Mouse (Mus musculus): Measurements from ENCODE around the gene Pheta1.
A peak's percentile ranks its signal among the peaks of the same experiment; 100 is the strongest.
"Not testable (repeated sequence)": the region's sequence is repeated elsewhere in the genome, so short reads cannot be mapped to it uniquely, and the experiment has no call there.

Pheta1 gene

DNA sequence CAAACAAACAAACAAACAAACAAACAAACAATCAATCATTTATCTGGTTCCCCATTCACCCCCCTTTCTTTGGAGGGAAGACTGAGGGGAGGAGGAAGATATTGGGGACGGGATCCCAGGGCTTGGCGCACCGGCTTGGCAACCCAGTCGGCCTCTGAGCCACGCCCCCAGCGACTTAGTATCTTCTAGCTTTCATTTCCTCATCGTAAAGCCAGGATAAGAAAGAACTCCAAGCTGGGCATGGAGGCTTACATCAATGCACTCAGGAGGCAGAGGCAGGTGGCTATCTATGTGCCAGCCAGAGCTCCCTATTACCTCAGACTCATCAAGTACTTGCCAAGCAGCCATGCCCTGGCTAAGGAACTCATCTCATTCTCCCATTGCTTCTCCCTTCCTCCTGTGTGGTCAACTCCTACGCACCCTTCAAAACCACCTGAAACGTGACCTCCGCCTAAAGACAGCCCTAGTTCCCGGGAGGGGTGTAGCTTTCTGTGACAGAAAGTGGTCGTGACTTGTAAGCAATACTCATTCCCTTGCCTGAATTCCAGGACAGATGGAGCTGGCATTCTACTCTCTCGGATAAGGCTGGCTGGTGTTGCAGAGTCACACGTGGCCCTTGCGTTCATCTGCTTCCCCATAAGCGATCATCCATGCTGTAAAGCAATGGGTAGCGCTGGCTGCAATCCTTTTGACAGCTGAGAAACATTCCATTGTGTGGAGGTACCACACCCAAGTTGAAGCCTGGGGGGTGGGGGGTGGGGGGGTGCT lies 5.5 kb upstream of the Pheta1 start:
- no peak for DNase-seq (ENCODE audit: low read depth)

DNA sequence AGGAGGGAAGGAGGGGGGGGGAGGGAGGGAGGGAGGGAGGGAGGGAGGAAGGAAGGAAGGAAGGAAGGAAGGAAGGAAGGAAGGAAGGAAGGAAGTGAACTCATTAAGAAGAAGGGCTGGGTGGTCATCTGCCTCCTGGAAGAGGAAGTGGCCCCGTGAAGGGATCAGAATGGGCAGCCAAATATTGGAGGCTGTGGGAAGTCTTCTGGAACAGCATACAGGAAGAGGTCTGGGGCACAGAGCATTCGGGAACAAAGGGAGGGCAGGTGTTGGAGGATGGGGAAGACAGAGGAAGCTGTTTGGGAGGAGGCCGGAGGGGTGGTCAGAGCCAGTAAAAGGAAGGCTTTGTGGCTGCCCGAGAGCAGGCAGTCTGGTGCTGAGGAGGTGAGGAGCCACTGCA lies 3.4 kb upstream of the Pheta1 start:
- no peak for DNase-seq (ENCODE audit: low read depth)

DNA sequence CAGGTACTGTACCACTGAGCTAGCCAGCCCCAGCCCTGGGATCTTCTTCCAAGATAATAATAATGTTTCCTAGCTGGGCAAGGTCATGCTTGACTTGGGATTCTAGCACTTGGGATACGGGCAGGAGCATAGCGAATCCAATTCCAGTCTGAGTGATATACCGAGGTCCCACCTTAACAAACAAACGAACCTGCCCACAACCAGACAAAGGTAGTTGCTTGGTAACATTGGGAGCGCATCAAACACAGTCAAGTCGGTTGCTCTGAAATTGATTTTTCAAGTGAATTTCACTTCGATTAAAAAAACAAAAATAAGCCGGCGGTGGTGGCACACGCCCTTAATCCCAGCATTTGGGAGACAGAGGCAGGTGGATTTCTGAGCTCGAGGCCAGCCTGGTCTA lies 2.5 kb upstream of the Pheta1 start:
- DNase-seq (ENCODE audit: low read depth), result no peak

DNA sequence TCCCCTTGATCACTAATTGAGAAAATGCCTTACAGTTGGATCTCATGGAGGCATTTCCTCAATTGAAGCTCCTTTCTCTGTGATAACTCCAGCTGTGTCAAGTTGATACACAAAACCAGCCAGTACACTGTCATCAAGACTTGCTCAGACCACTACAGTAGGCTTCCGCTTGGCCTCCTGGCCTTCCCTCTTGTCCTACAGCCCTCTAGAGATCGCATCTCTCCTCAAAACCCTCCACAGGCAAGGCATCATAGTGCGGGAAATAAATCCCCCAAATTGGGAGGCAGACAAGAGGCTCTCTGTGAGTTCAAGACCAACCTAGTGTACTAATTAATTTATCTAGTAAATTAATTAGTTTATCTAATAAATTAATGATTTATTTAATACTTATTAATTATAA lies 1.5 kb upstream of the Pheta1 start:
- not testable (repeated sequence) for DNase-seq (ENCODE audit: low read depth)

DNA sequence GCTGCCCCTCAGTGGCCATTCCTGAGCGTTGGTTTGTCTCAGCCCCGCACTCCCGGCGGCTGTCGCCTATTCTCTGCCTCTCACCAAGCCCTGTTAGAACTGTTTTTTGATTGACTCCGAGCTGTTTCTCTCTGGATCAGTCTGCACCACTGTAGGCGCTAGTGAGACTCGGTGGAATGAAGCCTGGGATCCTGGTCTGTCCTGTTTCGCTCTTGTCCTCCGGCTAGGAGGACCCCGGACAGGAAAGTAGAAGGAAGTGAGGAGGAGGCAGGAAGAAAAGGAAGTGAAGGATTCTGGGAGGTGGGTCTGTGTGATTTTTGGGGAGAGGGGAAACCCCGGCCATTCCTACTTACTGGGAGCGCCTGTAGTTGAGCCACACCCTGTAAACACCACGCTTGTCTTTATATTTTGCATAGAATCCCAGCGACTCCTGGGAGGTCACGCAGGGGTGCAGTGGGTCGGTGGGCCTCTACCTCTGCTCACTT lies 707 bp upstream of the Pheta1 start:
- peak; percentile 72 for DNase-seq (ENCODE audit: low read depth)

DNA sequence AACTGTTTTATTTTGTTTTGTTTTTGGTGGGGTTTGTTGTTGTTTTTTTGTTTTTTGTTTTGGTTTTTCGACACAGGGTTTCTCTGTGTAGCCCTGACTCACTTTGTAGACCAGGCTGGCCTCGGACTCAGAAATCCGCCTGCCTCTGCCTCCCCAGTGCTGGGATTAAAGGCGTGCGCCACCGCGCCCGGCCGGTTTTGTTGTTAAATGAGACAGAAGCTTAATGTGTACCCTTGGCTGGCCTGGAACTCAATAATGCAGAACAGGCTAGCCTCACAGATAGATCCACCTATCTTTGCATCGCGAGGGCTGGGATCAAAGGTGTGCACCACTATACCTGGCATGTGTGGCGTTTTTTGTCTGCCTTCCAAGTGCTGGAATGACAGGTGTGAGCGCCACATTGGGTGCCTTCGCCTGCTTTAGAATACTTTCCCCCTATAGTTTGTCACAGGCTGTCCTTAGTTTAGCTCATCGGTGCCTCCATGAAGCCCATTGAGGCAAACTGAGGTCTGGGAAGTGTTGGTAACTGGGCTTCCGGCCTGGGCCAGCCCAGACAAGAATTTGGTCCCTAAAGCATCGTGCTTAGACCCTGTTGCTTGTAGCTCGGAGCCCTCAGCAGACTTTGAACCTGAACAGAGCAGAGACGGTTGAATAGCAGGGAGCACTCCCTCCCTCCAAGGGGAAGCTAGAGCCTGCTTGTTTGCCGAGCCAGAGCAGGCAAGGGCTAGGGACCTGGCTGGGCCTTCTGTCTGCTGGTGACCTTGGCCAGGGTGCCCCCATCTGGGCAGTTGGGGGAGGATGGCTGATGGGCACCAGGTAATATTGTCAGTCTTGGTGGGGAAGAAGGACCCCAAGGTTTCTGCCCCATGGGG lies 930 bp downstream of the Pheta1 start:
- DNase-seq (ENCODE audit: low read depth), result peak; percentile 20

DNA sequence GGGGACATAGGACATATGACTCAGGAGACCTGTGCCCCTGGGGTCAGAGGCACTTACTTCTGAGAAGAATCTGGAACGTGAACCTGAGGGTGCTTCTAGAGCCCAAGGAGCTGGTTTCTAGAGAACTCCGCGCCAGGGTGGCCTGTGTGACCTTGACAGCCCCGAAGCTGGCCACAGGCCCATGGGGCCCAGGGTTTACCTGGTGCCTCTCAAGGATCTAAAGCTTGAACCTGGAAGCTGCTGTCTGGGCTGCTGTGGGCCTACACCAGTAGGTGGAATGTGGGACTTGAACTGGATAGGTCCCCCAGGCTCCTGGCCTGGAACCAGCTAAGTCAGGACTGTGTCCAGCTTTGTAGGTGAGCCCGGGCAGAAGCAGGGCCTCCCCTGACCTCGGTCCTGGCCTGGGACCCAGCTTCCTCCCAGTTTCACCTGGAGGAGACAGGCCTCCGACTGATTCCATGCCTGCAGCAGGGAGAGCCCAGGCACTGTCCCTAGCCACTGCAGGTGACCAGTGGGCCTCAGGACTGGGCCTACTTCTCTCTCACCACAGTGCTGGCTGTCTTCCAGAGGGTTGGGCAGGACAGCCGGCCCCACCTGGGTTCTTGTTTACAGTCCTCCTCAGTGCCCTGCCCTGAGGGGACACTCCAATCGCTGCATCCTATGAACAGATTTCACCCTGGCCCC lies 4.7 kb downstream of the Pheta1 start:
- no peak for DNase-seq (ENCODE audit: low read depth)

DNA sequence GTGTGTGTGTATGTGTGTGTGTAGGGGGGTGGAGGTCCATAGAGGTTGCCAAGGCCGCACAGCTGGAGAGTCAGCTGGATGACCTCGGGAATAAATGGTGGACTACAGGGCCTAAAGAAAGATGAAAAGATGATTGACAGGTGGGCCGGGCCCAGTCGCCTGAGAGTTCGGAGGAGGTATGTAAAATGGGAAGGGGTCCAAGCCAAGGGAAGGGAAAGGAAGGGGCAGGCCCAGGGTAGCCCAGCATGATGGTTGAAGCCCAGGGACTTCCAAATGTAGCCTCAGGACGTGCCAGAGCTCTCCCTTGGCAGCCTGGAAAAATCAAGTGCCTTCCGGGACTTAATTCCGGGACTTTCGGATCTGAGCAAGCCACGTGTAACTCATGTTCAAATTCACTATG lies 6.0 kb downstream of the Pheta1 start:
- no peak for DNase-seq (ENCODE audit: low read depth)

DNA sequence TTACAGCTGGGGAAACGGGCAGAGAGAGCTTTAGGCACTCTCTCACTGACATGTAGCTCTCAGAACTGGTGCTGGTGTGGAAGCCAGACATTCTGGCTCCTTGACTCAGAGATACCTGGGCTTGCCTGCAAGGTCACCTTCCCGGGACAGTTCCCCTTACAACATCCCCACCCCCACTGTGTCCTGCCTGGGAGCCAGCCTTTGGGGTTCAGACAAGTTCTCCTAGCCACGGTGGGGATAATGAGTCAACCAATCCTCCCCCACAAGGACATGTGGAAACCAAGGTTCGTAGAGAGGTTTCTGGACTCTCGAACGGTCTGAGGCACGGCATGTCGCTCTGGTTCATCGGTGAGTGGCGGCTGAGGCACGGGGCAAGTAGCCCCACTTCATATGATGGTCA lies 8.0 kb downstream of the Pheta1 start:
- no peak for DNase-seq (ENCODE audit: low read depth)

DNA sequence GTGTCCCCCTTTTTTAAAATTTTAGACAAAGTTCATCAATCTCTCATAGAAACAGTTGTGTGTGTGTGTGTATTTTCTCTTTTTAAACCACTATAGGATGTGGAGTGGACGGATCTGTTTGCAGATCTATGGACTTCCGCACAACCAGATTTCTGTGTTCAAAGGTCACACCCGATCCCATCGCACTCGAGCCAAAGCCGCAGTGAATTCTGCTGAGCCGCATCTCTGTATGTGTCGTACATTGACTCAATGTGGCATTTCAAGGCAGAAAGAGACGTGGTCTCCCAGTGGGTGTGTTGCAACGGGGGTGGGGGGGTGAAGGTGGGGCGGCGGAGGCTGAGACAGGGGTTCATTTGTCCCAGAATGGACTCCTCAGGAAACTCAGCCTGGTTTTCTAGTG lies 9.6 kb downstream of the Pheta1 start:
- DNase-seq (ENCODE audit: low read depth), result no peak

DNA sequence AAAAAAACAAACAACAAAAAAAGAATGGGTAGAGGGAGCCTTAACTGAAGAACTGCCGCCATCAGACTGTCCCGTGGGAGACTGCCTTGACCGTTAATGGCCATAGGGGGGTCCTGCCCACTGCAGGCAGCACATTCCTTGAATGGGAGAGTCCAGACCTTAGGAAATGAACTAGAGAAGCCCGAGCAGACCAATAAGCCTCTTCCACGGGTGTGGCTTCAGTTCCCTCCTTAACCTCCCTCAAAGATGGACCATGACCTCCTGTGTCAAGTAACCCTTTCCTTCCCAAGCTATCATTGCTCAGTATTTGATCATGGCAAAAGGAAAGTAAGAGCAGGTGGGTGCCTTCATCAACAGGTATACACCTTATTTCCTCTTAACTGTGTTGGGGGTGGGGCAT lies 13.2 kb downstream of the Pheta1 start:
- no peak for DNase-seq (ENCODE audit: low read depth)

DNA sequence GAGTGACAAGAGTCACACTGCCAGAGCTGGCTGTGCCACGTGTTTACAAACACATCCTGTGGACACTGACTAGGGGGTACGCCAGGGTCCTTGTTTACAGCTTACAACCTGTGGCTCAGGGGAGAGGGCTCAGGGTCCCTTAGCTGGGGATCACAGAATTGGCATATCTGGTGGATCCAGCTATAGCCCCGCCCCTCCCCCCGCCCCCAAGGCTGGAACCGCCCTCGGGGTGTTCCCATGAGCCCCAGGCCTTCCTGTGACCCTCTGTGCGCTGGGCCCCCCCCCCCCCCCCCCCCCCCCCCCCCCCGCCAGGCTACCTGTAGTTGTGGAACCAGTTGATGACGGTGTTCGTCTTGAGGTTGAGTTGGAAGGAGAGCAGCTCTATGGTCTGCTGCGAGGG lies 15.5 kb downstream of the Pheta1 start:
- no peak for DNase-seq (ENCODE audit: low read depth)

DNA sequence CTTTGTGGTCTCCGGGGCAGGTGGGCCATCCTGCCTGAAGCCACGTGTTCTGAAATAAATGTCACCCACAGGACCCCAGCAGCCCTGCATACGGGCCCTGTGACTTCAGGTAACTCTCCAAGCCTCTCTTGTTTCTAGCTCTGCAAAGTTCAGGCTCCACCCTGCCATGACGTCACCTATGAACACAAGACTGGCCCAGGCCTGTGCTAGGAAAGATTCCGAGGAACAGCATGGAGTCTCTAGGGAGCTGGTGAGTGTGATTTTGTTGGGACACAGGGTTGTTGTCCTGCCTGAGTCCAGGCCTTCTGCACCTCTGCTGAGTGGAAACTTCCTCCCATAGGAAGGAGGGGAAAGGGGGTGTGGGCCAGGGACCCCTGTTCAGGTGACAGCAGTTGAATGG lies 19.2 kb downstream of the Pheta1 start:
- DNase-seq (ENCODE audit: low read depth), result no peak

DNA sequence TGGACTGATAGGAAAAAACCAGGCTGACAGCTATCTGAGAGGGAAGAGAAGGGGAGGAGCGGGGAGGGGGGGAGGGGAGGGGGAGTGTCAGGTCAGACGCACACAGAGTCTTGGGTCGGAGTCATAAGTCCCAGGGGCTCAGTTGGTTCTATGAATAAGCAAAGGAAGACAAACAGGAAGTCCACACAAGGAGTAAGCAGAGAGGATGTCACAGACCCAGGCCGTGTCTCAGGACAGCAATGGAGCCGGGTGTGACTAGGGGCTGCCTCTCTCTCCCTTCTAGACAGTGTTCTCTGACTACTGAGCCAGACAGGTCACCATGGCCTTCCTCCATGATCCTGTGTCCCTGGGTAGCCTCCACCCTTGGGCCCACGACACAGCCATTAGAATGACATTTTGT lies 22.0 kb downstream of the Pheta1 start:
- DNase-seq (ENCODE audit: low read depth), result no peak

DNA sequence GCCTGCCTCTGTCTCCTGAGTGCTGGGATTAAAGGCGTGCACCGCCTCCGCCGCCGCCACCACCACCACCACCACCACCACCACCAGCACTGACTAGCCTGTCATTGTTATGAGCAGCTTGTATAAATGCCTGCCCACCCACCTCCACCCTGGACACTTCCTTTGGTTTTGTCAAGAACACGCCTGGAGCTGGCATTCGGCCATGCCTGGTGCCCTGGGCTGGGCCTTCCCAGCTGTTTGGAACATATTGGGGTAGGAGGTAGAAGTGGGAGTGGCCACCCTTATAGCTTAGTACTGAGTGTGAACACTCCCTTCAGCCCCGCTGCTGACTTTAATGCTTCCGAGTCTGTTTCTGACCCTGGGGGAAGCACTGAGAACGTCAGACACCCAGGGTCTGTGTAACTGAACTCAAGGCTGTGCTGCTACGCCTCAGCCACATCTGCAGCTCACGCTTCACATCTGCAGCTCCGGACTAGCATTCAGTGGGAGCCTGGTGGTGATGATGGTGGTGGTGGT lies 22.8 kb downstream of the Pheta1 start:
- DNase-seq (ENCODE audit: low read depth), result no peak

DNA sequence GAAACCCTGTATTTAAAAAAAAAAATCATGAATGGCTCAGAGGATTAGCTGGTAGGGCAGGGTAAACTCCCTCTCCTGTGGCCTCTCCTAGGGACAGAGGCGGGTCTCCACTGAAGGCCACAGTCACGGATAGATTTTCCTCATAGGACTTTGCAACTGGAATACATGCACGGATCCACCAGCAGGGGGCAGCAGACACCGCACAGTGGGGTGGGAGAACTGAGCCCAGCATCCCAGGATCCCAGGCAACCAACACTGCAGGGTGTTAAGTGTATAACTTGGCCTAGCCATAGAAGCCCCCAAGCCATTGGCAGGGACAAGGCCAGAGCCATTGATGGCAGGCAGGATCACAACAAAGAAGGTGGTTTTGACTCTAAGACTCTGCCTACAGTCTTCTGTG lies 23.4 kb downstream of the Pheta1 start:
- peak; percentile 57 for DNase-seq (ENCODE audit: low read depth)

DNA sequence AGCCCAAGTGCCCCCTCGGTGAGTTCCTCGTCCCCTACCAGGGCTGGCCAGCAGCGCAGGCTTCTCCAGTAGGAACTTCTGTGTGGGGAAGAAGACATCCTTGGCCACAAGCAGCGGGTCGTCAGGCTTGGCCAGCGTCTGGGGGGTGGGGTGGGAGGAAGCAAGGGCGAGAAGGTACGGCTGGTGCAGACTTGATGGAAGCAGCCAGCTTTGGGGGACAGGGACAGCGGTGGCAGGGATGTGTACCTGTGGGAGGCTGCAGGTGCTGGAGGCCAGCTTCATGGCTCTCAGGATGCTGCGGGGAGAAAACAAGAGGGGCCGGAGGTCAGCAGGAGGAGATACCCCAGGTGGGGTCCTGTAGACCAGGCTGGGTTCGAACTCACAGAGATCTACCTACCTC lies 26.3 kb downstream of the Pheta1 start:
- no peak for DNase-seq (ENCODE audit: low read depth)

DNA sequence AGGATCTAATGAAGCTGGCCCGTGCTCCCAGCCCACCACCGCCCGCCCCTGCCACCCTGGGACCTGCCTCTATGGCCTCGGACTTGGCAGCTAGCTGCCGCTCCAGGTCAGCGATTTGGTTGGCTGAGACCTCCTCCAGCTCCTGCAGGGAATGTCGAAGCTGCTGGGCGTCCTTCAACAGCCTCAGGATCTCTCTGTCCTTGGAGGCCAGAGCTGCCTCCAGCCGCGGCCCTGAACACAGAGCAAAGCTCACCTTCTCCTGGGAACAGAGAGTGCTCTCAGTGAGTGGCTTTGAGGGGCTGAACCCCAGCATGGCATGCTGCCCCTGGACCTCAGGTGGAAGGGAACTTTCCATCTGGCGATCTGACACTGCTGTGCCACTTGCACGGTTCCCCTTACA lies 28.1 kb downstream of the Pheta1 start:
- DNase-seq (ENCODE audit: low read depth), result no peak

DNA sequence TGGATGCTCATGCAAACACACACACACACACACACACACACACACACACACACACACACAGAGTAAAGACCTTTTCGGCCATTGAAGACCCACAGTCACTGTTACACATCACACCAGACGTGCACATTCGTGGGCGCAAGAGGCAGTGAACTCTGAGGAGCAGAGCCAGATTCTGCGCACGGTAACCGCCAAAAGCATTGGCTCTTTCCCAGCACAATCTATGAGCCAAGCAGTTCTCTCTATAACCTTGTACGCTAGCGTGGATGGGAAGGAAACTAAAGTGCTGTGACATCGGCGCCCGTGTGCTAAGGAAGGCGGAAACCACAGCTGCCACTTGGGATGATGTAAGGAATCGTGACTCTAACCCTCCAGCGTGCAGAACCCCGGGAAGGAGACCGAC lies 29.9 kb downstream of the Pheta1 start:
- DNase-seq (ENCODE audit: low read depth), result no peak

DNA sequence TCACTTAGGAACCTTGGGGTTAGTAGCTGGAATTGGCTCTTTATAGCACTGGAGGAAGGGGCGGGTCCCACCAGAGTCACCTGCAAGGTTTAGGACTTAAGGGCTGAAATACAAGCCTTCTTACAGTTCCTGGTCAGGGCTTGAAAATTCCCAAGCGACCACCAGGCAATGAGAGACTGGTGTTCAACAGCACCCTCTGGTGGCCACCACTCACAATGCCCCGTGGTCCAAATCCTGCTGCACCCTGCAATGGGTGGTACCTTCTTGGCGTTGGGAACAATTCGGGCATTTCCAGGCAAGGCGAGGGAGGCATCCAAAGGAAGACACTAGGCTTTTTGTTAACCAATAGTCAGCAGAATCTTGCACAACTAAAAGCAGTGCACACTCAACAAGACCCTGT lies 30.4 kb downstream of the Pheta1 start:
- DNase-seq (ENCODE audit: low read depth), result peak; percentile 55

DNA sequence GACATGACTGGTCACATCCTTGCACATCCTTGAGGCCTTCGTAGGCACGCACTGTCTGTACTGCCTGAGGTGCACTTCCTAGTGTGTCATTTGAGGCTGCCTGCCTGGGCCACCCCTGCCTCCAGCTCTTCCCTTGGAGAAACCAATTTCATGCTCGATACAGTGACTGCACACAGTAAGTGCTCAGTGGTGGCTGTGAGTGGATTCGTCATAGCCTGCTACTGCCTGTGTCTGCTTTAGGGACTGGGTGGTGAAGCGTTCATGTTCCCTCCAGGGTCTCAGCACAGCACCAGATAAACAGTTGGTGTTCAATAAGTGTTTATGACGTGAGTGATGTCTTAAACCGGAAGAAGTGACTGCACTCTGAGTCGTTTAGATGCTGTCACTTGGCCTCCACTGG lies 34.6 kb downstream of the Pheta1 start:
- no peak for DNase-seq (ENCODE audit: low read depth)

DNA sequence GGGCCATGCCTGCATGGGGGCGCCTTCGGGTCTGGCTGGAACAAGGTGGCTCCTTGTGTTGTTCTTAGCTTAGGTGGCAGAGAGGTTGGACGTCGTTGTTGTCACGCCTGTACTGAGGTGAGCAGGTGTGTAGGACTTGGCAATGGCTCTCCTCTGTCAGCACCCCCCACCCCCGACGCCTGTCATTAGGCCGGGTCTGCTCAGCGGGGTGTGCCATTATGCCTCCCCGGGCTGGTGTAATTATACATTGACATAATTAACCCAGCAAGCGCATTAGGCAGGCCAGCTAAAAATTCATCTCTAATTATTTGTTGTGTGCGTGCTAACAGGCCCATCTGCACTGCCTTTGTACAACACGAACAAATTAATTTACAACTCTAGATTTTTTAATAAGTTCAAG lies 40.6 kb downstream of the Pheta1 start:
- no peak for DNase-seq (ENCODE audit: low read depth)

Measured in naive thymus-derived CD4-positive, alpha-beta T cell, adult 2 months (primary cell).